Mouse (Mus musculus) stomach, postnatal 0 days (tissue): ENCODE results near the gene Hoxc11.

ENCODE experiments used
- CTCF ChIP-seq: IDR thresholded peaks from 2 replicates; pipeline ENCODE4 v1.5.1; 2016; ENCODE audit warnings: antibody characterized with exemption, low read depth, mild to moderate bottlenecking, moderate library complexity
- EP300 ChIP-seq: optimal IDR thresholded peaks from 2 replicates; pipeline ENCODE3; 2016; ENCODE audit warnings: antibody characterized with exemption

- TF ChIP-seq CTCF = no peak
- TF ChIP-seq EP300 = no peak
These were observed 20.8 kb downstream of the Hoxc11 start for GRCm38 (mm10) chr15:102975034-102975433.
